Mouse (Mus musculus): Measurements from ENCODE around the gene Stk35. TPM values are rescaled to one million over a fixed set of nuclear protein-coding genes. Genes with fewer than 3 reads are reported as not detected.

Stk35 gene
- polyA plus RNA-seq, 1 experiment from 2014 or later: 14.3 TPM

GRCm38 (mm10) chr2:129823310-129823709 is 23.0 kb downstream of the Stk35 start:
- Histone ChIP-seq H3K4me3 (ENCODE audit: low read depth, low read length) (no peak overlapping the region), H3K4me1 (ENCODE audit: control insufficient read depth, insufficient read depth, low read length) (no peaks in the 10 kb centered on the region), H3K27ac (ENCODE audit: low read depth, low read length) (no peak overlapping the region), H3K9me3 (ENCODE audit: control insufficient read depth, low read length) (no peaks in the 10 kb centered on the region), H3K27me3 (ENCODE audit: control insufficient read depth, insufficient read depth, low read length) (no peaks in the 10 kb centered on the region), H3K36me3 (ENCODE audit: control insufficient read depth, insufficient read depth, low read length) (peaks cover 5% of the 10 kb centered on the region; the same call in 1 of the 2 replicates), H3K9ac (ENCODE audit: low read length) (no peak overlapping the region), H3K4me2 (no peak overlapping the region)
- no peak for DNase-seq (ENCODE audit: low spot score, missing footprints)
- WGBS: 94% methylated on average over 2 of the region's 2 CpGs
- no peak for ATAC-seq (ENCODE audit: low FRiP score)

GRCm38 (mm10) chr2:129824254-129824653 is 23.9 kb downstream of the Stk35 start:
- Histone ChIP-seq H3K9ac (ENCODE audit: low read length) (no peak overlapping the region), H3K4me3 (ENCODE audit: low read depth, low read length) (no peak overlapping the region), H3K36me3 (ENCODE audit: control insufficient read depth, insufficient read depth, low read length) (peaks cover 12% of the 10 kb centered on the region), H3K27ac (ENCODE audit: low read depth, low read length) (no peak overlapping the region), H3K27me3 (ENCODE audit: control insufficient read depth, insufficient read depth, low read length) (no peaks in the 10 kb centered on the region), H3K4me2 (no peak overlapping the region), H3K9me3 (ENCODE audit: control insufficient read depth, low read length) (no peaks in the 10 kb centered on the region), H3K4me1 (ENCODE audit: control insufficient read depth, insufficient read depth, low read length) (no peaks in the 10 kb centered on the region)
- ATAC-seq (ENCODE audit: low FRiP score): no peak
- WGBS: 94% methylated on average over 6 of the region's 6 CpGs
- no peak for DNase-seq (ENCODE audit: low spot score, missing footprints)

- H3K27me3 ChIP-seq (ENCODE audit: control insufficient read depth, insufficient read depth, low read length): no peaks in the 10 kb centered on the region
- H3K4me3 ChIP-seq (ENCODE audit: low read depth, low read length): no peak overlapping the region
- no peak overlapping the region for H3K4me2 ChIP-seq
- ATAC-seq (ENCODE audit: low FRiP score): no peak
- no peak overlapping the region for H3K27ac ChIP-seq (ENCODE audit: low read depth, low read length)
- 97% methylated on average over 3 of the region's 3 CpGs for WGBS
- H3K9ac ChIP-seq (ENCODE audit: low read length): no peak overlapping the region
- H3K36me3 ChIP-seq (ENCODE audit: control insufficient read depth, insufficient read depth, low read length): peaks cover 15% of the 10 kb centered on the region
- H3K4me1 ChIP-seq (ENCODE audit: control insufficient read depth, insufficient read depth, low read length): no peaks in the 10 kb centered on the region
- H3K9me3 ChIP-seq (ENCODE audit: control insufficient read depth, low read length): no peaks in the 10 kb centered on the region
- no peak for DNase-seq (ENCODE audit: low spot score, missing footprints)
Observed at GRCm38 (mm10) chr2:129826141-129826540, 25.8 kb downstream of the Stk35 start.

- ATAC-seq (ENCODE audit: low FRiP score) (no peak), DNase-seq (ENCODE audit: low spot score, missing footprints) (no peak)
- WGBS: 79% methylated on average over 4 of the region's 4 CpGs
- Histone ChIP-seq H3K9ac (ENCODE audit: low read length) (no peak overlapping the region), H3K4me1 (ENCODE audit: control insufficient read depth, insufficient read depth, low read length) (no peaks in the 10 kb centered on the region), H3K27ac (ENCODE audit: low read depth, low read length) (no peak overlapping the region), H3K4me2 (no peak overlapping the region), H3K4me3 (ENCODE audit: low read depth, low read length) (no peak overlapping the region), H3K27me3 (ENCODE audit: control insufficient read depth, insufficient read depth, low read length) (no peaks in the 10 kb centered on the region), H3K9me3 (ENCODE audit: control insufficient read depth, low read length) (no peaks in the 10 kb centered on the region), H3K36me3 (ENCODE audit: control insufficient read depth, insufficient read depth, low read length) (peaks cover 11% of the 10 kb centered on the region)
Observed at GRCm38 (mm10) chr2:129832993-129833392, 32.7 kb downstream of the Stk35 start.

GRCm38 (mm10) chr2:129834221-129834620 is 33.9 kb downstream of the Stk35 start:
- 75% methylated on average over 1 of the region's 1 CpGs for WGBS

GRCm38 (mm10) chr2:129834881-129835280 is 34.6 kb downstream of the Stk35 start:
- no peak for DNase-seq (ENCODE audit: low spot score, missing footprints)

More at GRCm38 (mm10) chr2:129834221-129834620, 33.9 kb downstream of the Stk35 start:
- no peak for DNase-seq (ENCODE audit: low spot score, missing footprints)
- Histone ChIP-seq H3K9ac (ENCODE audit: low read length) (no peak overlapping the region), H3K27ac (ENCODE audit: low read depth, low read length) (no peak overlapping the region), H3K9me3 (ENCODE audit: control insufficient read depth, low read length) (no peaks in the 10 kb centered on the region), H3K4me2 (no peak overlapping the region), H3K36me3 (ENCODE audit: control insufficient read depth, insufficient read depth, low read length) (peaks cover 3% of the 10 kb centered on the region), H3K4me3 (ENCODE audit: low read depth, low read length) (no peak overlapping the region), H3K4me1 (ENCODE audit: control insufficient read depth, insufficient read depth, low read length) (no peaks in the 10 kb centered on the region), H3K27me3 (ENCODE audit: control insufficient read depth, insufficient read depth, low read length) (no peaks in the 10 kb centered on the region)
- ATAC-seq (ENCODE audit: low FRiP score): no peak

GRCm38 (mm10) chr2:129836921-129837320 is 36.6 kb downstream of the Stk35 start:
- H3K4me1 ChIP-seq (ENCODE audit: control insufficient read depth, insufficient read depth, low read length): no peaks in the 10 kb centered on the region
- no peaks in the 10 kb centered on the region for H3K9me3 ChIP-seq (ENCODE audit: control insufficient read depth, low read length)
- H3K9ac ChIP-seq (ENCODE audit: low read length): no peak overlapping the region
- 90% methylated on average over 1 of the region's 1 CpGs for WGBS
- H3K4me3 ChIP-seq (ENCODE audit: low read depth, low read length): no peak overlapping the region
- H3K36me3 ChIP-seq (ENCODE audit: control insufficient read depth, insufficient read depth, low read length): no peaks in the 10 kb centered on the region
- no peak overlapping the region for H3K4me2 ChIP-seq
- no peaks in the 10 kb centered on the region for H3K27me3 ChIP-seq (ENCODE audit: control insufficient read depth, insufficient read depth, low read length)
- ATAC-seq (ENCODE audit: low FRiP score): no peak
- H3K27ac ChIP-seq (ENCODE audit: low read depth, low read length): no peak overlapping the region
- no peak for DNase-seq (ENCODE audit: low spot score, missing footprints)

More at GRCm38 (mm10) chr2:129834881-129835280, 34.6 kb downstream of the Stk35 start:
- Histone ChIP-seq H3K9me3 (ENCODE audit: control insufficient read depth, low read length) (no peaks in the 10 kb centered on the region), H3K36me3 (ENCODE audit: control insufficient read depth, insufficient read depth, low read length) (no peaks in the 10 kb centered on the region), H3K27me3 (ENCODE audit: control insufficient read depth, insufficient read depth, low read length) (no peaks in the 10 kb centered on the region), H3K4me2 (no peak overlapping the region), H3K4me1 (ENCODE audit: control insufficient read depth, insufficient read depth, low read length) (no peaks in the 10 kb centered on the region), H3K9ac (ENCODE audit: low read length) (no peak overlapping the region), H3K4me3 (ENCODE audit: low read depth, low read length) (no peak overlapping the region), H3K27ac (ENCODE audit: low read depth, low read length) (no peak overlapping the region)
- 86% methylated on average over 6 of the region's 6 CpGs for WGBS
- ATAC-seq (ENCODE audit: low FRiP score): no peak

GRCm38 (mm10) chr2:129838321-129838720 is 38.0 kb downstream of the Stk35 start:
- 73% methylated on average over 1 of the region's 1 CpGs for WGBS
- no peak overlapping the region for H3K9ac ChIP-seq (ENCODE audit: low read length)
- H3K36me3 ChIP-seq (ENCODE audit: control insufficient read depth, insufficient read depth, low read length): no peaks in the 10 kb centered on the region
- H3K4me2 ChIP-seq: no peak overlapping the region
- DNase-seq (ENCODE audit: low spot score, missing footprints) (no peak), ATAC-seq (ENCODE audit: low FRiP score) (no peak)
- no peak overlapping the region for H3K27ac ChIP-seq (ENCODE audit: low read depth, low read length)
- no peaks in the 10 kb centered on the region for H3K4me1 ChIP-seq (ENCODE audit: control insufficient read depth, insufficient read depth, low read length)
- no peaks in the 10 kb centered on the region for H3K27me3 ChIP-seq (ENCODE audit: control insufficient read depth, insufficient read depth, low read length)
- no peaks in the 10 kb centered on the region for H3K9me3 ChIP-seq (ENCODE audit: control insufficient read depth, low read length)
- H3K4me3 ChIP-seq (ENCODE audit: low read depth, low read length): no peak overlapping the region

- 92% methylated on average over 3 of the region's 3 CpGs for WGBS
- DNase-seq (ENCODE audit: low spot score, missing footprints) (no peak), ATAC-seq (ENCODE audit: low FRiP score) (no peak)
- H3K9ac ChIP-seq (ENCODE audit: low read length): no peak overlapping the region
- no peak overlapping the region for H3K4me3 ChIP-seq (ENCODE audit: low read depth, low read length)
- no peaks in the 10 kb centered on the region for H3K9me3 ChIP-seq (ENCODE audit: control insufficient read depth, low read length)
- no peaks in the 10 kb centered on the region for H3K27me3 ChIP-seq (ENCODE audit: control insufficient read depth, insufficient read depth, low read length)
- H3K36me3 ChIP-seq (ENCODE audit: control insufficient read depth, insufficient read depth, low read length): no peaks in the 10 kb centered on the region
- H3K27ac ChIP-seq (ENCODE audit: low read depth, low read length): no peak overlapping the region
- no peak overlapping the region for H3K4me2 ChIP-seq
- H3K4me1 ChIP-seq (ENCODE audit: control insufficient read depth, insufficient read depth, low read length): no peaks in the 10 kb centered on the region
Observed at GRCm38 (mm10) chr2:129845826-129846225, 45.5 kb downstream of the Stk35 start.

- Histone ChIP-seq H3K27ac (ENCODE audit: low read depth, low read length) (no peak overlapping the region), H3K36me3 (ENCODE audit: control insufficient read depth, insufficient read depth, low read length) (no peaks in the 10 kb centered on the region), H3K9ac (ENCODE audit: low read length) (no peak overlapping the region), H3K4me3 (ENCODE audit: low read depth, low read length) (no peak overlapping the region), H3K27me3 (ENCODE audit: control insufficient read depth, insufficient read depth, low read length) (no peaks in the 10 kb centered on the region), H3K4me2 (no peak overlapping the region), H3K9me3 (ENCODE audit: control insufficient read depth, low read length) (no peaks in the 10 kb centered on the region), H3K4me1 (ENCODE audit: control insufficient read depth, insufficient read depth, low read length) (no peaks in the 10 kb centered on the region)
- WGBS: 81% methylated on average over 2 of the region's 2 CpGs
- DNase-seq (ENCODE audit: low spot score, missing footprints) (no peak), ATAC-seq (ENCODE audit: low FRiP score) (no peak)
Observed at GRCm38 (mm10) chr2:129846501-129846900, 46.2 kb downstream of the Stk35 start.
